Mouse (Mus musculus) MEL (cell line): ENCODE data around the gene Tha1.

Source experiments
- CTCF ChIP-seq, 3 experiments: IDR thresholded peaks in 2 of 3; conservative IDR thresholded peaks in 1 of 3; 2 replicates each; pipeline ENCODE4 v1.5.1; 2011 to 2012; ENCODE audit warnings: low read length in 3 of 3, low read depth in 2 of 3, mild to moderate bottlenecking in 2 of 3, improper control_type of control experiment in 1 of 3, inconsistent platforms in 1 of 3, mixed read lengths in 1 of 3, moderate library complexity in 1 of 3; ENCODE audit not compliant: control insufficient read depth in 1 of 3, insufficient read depth in 1 of 3, poor library complexity in 1 of 3, severe bottlenecking in 1 of 3
- E2F4 ChIP-seq: IDR thresholded peaks from 2 replicates; pipeline ENCODE4 v1.6.1; 2011; ENCODE audit warnings: low read depth, low read length, improper control_type of control experiment, borderline replicate concordance
- ELF1 ChIP-seq: IDR thresholded peaks from 2 replicates; pipeline ENCODE4 v1.6.1; 2014; ENCODE audit warnings: low read depth, mild to moderate bottlenecking, inconsistent platforms, low read length, improper control_type of control experiment, moderate library complexity
- ETS1 ChIP-seq: IDR thresholded peaks from 2 replicates; pipeline ENCODE4 v1.6.1; 2012; ENCODE audit warnings: low read depth, mild to moderate bottlenecking, inconsistent platforms, low read length, improper control_type of control experiment, moderate library complexity
- JUND ChIP-seq: IDR thresholded peaks from 2 replicates; pipeline ENCODE4 v1.6.1; 2011; ENCODE audit warnings: low read depth, mild to moderate bottlenecking, improper control_type of control experiment, low read length
- KAT2A ChIP-seq: conservative IDR thresholded peaks from 2 replicates; pipeline ENCODE4 v1.6.1; 2012; ENCODE audit warnings: low read depth, low read length, improper control_type of control experiment, inconsistent platforms
- MEF2A ChIP-seq: IDR thresholded peaks from 2 replicates; pipeline ENCODE4 v1.6.1; 2014; ENCODE audit warnings: low read depth, mild to moderate bottlenecking, inconsistent platforms, low read length, improper control_type of control experiment; ENCODE audit not compliant: poor library complexity, insufficient replicate concordance, severe bottlenecking; ENCODE audit errors: extremely low read depth
- MXI1 ChIP-seq: IDR thresholded peaks from 2 replicates; pipeline ENCODE4 v1.6.1; 2011; ENCODE audit warnings: mild to moderate bottlenecking, low read depth, low read length, improper control_type of control experiment
- POLR2A ChIP-seq, 2 experiments: IDR thresholded peaks; 2 replicates each; pipeline ENCODE4 v1.6.1; 2011 to 2012; ENCODE audit warnings: low read length in 2 of 2, mild to moderate bottlenecking in 2 of 2, control low read depth in 1 of 2, improper control_type of control experiment in 1 of 2, low read depth in 1 of 2, moderate library complexity in 1 of 2; ENCODE audit not compliant: control insufficient read depth in 1 of 2, insufficient read depth in 1 of 2, poor library complexity in 1 of 2
- RCOR1 ChIP-seq: IDR thresholded peaks from 2 replicates; pipeline ENCODE4 v1.6.1; 2012; ENCODE audit warnings: low read depth, mild to moderate bottlenecking, inconsistent platforms, low read length, improper control_type of control experiment
- SMC3 ChIP-seq: IDR thresholded peaks from 2 replicates; pipeline ENCODE4 v1.6.1; 2011; ENCODE audit warnings: low read depth, low read length, improper control_type of control experiment
- USF1 ChIP-seq: IDR thresholded peaks from 2 replicates; pipeline ENCODE4 v1.6.1; 2014; ENCODE audit warnings: low read depth, mild to moderate bottlenecking, inconsistent platforms, low read length, improper control_type of control experiment, moderate library complexity
- ZKSCAN1 ChIP-seq: IDR thresholded peaks from 2 replicates; pipeline ENCODE4 v1.6.1; 2012; ENCODE audit warnings: low read depth, mild to moderate bottlenecking, inconsistent platforms, low read length, improper control_type of control experiment, moderate library complexity
- ZNF384 ChIP-seq: IDR thresholded peaks from 2 replicates; pipeline ENCODE4 v1.6.1; 2012; ENCODE audit warnings: low read depth, mild to moderate bottlenecking, inconsistent platforms, low read length, improper control_type of control experiment

DNA sequence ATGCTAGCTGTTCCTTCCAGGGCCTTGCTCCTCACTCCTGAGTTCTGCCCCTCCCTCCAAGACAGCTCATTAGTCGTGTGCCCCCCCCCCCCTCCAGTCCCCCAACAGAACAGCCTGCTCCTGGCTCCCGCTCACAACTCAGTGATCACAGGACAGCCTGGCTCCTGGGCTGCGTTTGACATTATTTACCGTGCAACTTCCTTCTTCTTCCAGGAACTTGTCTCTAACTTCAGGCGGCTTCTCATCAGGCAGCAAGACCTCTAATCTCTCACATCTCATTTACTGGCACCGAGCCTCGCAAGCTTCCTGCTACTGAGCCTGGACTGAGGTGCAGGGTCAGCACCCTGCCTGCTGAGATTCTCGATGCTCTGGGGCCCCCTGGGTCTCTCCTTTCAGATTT, 8.5 kb upstream of the Tha1 start:
- TF ChIP-seq CTCF (IDR thresholded peaks at IDR 0.05 in 2 of 3, conservative IDR thresholded peaks at IDR 0.05 in 1 of 3; ENCODE audit: control insufficient read depth in 1 of 3, insufficient read depth in 1 of 3, low read depth in 2 of 3, low read length in 3 of 3, poor library complexity in 1 of 3, severe bottlenecking in 1 of 3) (no peak), SMC3 (no peak), E2F4 (no peak), POLR2A (IDR thresholded peaks at IDR 0.05; ENCODE audit: control insufficient read depth in 1 of 2, insufficient read depth in 1 of 2, low read depth in 1 of 2, low read length in 2 of 2, poor library complexity in 1 of 2) (no peak), RCOR1 (peak; percentile 61; the same call in 1 of the 2 replicates), MEF2A (no peak), KAT2A (no peak), ELF1 (peak; percentile 52; the same call in 1 of the 2 replicates), ZNF384 (no peak), USF1 (0 out of 2 replicates have a peak, but pooled peaks have one; percentile 4), ZKSCAN1 (no peak), ETS1 (0 out of 2 replicates have a peak, but pooled peaks have one; percentile 45), MXI1 (peak; percentile 85), JUND (no peak)
